Mouse (Mus musculus): ENCODE measurements at regions not wholly inside any gene's neighbourhood (a gene's known extent, or its start where the extent isn't known, plus 50 kb on each side); places are given as distances from the start of the nearest gene placed in this dataset.

GRCm38 (mm10) chr10:21488374-21488930, 104.5 kb upstream of the 1700020N01Rik start:
- no peak overlapping the region for H3K4me2 ChIP-seq (ENCODE audit: insufficient read depth, low read depth, poor library complexity, severe bottlenecking)
- H3K4me1 ChIP-seq (ENCODE audit: control insufficient read depth in 1 of 2, insufficient read depth in 2 of 2): peaks cover 0 to 6% of the 10 kb centered on the region in 2 experiments; a peak in 1 of 4 replicates
- H3K79me2 ChIP-seq (replicated peaks; ENCODE audit: control insufficient read depth, extremely low read depth, insufficient read depth, poor library complexity, severe bottlenecking): no peaks in the 10 kb centered on the region
- no peak for TF ChIP-seq MXI1 (IDR thresholded peaks at IDR 0.05; ENCODE audit: low read depth, low read length)
- TF ChIP-seq EP300 (IDR thresholded peaks at IDR 0.05; ENCODE audit: low read length): no peak
- no peak for TF ChIP-seq KAT2A (IDR thresholded peaks at IDR 0.05; ENCODE audit: insufficient replicate concordance, low read length)
- H3K27me3 ChIP-seq (replicated peaks): no peaks in the 10 kb centered on the region
- H3K9me3 ChIP-seq (replicated peaks; ENCODE audit: low read length): no peaks in the 10 kb centered on the region
- dilution Hi-C loops (cut with MboI; ENCODE audit: extremely low pct_ligation_motif_present, extremely low pct_unique_long_range_greater_than_20kb, low sequenced_read_pairs): no loop called here
- H3K4me3 ChIP-seq (replicated peaks in 1 of 3; ENCODE audit: low read depth in 2 of 3, low read length in 2 of 3, poor library complexity in 1 of 3): no peak overlapping the region
- H3K27ac ChIP-seq (ENCODE audit: insufficient read depth, low read depth): no peak overlapping the region
- no peak for DNase-seq (ENCODE audit: extremely low read depth)
- in situ Hi-C loops (cut with MboI; ENCODE audit: low pct_ligation_motif_present, low pct_unique_long_range_greater_than_20kb, low sequenced_read_pairs): no loop called here
- no peaks in the 10 kb centered on the region for H3K36me3 ChIP-seq (replicated peaks in 1 of 2; ENCODE audit: control insufficient read depth in 1 of 2, insufficient read depth in 1 of 2, low read length in 1 of 2)
- H3K9ac ChIP-seq (ENCODE audit: insufficient read depth, low read depth): no peak overlapping the region

DNA sequence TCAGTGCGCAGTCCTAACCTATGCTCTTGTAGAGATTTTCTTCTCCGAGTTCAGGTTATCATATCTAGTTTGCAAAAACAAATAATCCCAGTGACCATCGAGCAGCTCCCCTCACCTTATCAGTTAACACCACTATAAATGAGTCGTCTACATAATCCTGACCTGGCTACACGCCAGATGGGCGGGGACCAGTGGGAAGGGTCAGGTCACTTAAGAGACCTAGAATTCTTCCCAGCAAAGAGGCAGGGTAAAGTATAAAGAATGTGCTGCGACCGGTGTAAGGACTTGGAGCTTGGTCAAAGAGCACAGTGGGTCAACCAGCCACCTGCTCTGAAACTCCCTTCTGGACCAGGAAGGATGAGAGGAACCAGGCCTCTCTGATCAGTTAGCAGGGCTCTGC, 102.0 kb upstream of the 1700020N01Rik start:
- Histone ChIP-seq H3K4me3 (replicated peaks in 1 of 3; ENCODE audit: low read depth in 2 of 3, low read length in 2 of 3, poor library complexity in 1 of 3) (no peak overlapping the region), H3K9ac (ENCODE audit: insufficient read depth, low read depth) (no peak overlapping the region), H3K9me3 (replicated peaks; ENCODE audit: low read length) (no peaks in the 10 kb centered on the region), H3K36me3 (replicated peaks in 1 of 2; ENCODE audit: control insufficient read depth in 1 of 2, insufficient read depth in 1 of 2, low read length in 1 of 2) (no peaks in the 10 kb centered on the region), H3K27ac (ENCODE audit: insufficient read depth, low read depth) (no peak overlapping the region), H3K27me3 (replicated peaks) (no peaks in the 10 kb centered on the region), H3K4me1 (ENCODE audit: control insufficient read depth in 1 of 2, insufficient read depth in 2 of 2) (no peaks in the 10 kb centered on the region), H3K79me2 (replicated peaks; ENCODE audit: control insufficient read depth, extremely low read depth, insufficient read depth, poor library complexity, severe bottlenecking) (no peaks in the 10 kb centered on the region), H3K4me2 (ENCODE audit: insufficient read depth, low read depth, poor library complexity, severe bottlenecking) (no peak overlapping the region)
- in situ Hi-C loops (cut with MboI; ENCODE audit: low pct_ligation_motif_present, low pct_unique_long_range_greater_than_20kb, low sequenced_read_pairs) (no loop called here), dilution Hi-C loops (cut with MboI; ENCODE audit: extremely low pct_ligation_motif_present, extremely low pct_unique_long_range_greater_than_20kb, low sequenced_read_pairs) (no loop called here)
- DNase-seq (ENCODE audit: extremely low read depth): no peak
- TF ChIP-seq BHLHE40 (IDR thresholded peaks at IDR 0.05; ENCODE audit: low read depth, low read length): no peak
- TF ChIP-seq TBP (conservative IDR thresholded peaks at IDR 0.05; ENCODE audit: low read depth, low read length): no peak
- no peak for TF ChIP-seq MAZ (IDR thresholded peaks at IDR 0.05; ENCODE audit: low read depth, low read length)
- no peak for TF ChIP-seq CHD1 (IDR thresholded peaks at IDR 0.05; ENCODE audit: low read depth, low read length)
- no peak for TF ChIP-seq HCFC1 (IDR thresholded peaks at IDR 0.05; ENCODE audit: low read depth, low read length)
- TF ChIP-seq MAX (IDR thresholded peaks at IDR 0.05; ENCODE audit: low read length): no peak
- no peak for TF ChIP-seq SMC3 (IDR thresholded peaks at IDR 0.05; ENCODE audit: low read depth, low read length)
- TF ChIP-seq UBTF (IDR thresholded peaks at IDR 0.05; ENCODE audit: low read depth, low read length): no peak
- no peak for TF ChIP-seq RCOR1 (conservative IDR thresholded peaks at IDR 0.05; ENCODE audit: low read depth, low read length)

DNA sequence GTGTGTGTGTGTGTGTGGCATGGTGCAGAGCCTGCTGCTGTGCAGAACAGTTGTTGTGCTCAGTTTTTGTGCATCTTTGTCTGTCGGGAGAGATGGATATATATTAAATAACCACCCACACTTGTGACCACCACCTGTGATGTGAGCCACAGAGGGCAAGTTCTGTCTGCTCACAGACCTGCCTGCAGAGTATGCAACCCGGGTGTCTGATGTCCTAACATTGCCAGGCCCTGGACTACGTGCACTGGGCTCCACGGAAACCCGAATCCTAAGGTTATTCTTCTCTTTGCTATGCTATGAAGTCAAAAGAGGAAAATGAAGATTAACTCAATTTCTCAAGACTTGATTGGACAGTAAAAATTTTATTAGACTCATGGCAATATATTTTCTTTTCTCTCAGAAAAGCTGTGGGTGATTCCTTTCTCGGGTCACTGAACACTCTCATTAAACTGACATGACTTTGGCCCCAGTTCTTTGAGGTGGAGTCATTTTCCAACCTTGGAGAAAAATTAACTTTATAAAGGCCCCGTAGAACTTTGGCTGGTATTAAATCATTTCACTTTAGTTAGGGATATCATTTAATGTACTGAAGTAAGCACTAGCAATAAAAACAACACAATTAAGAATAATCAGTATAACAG, 100.6 kb upstream of the 1700020N01Rik start:
- no peak for TF ChIP-seq SIN3A (IDR thresholded peaks at IDR 0.05; ENCODE audit: low read length)
- no peak for TF ChIP-seq JUN (IDR thresholded peaks at IDR 0.05; ENCODE audit: insufficient read depth, low read depth, low read length)
- no peaks in the 10 kb centered on the region for H3K27me3 ChIP-seq (replicated peaks)
- H3K36me3 ChIP-seq (replicated peaks in 1 of 2; ENCODE audit: control insufficient read depth in 1 of 2, insufficient read depth in 1 of 2, low read length in 1 of 2): no peaks in the 10 kb centered on the region
- no peak overlapping the region for H3K27ac ChIP-seq (ENCODE audit: insufficient read depth, low read depth)
- no peak overlapping the region for H3K9ac ChIP-seq (ENCODE audit: insufficient read depth, low read depth)
- 0 out of 4 replicates have a peak, but pooled peaks cover 0 to 4% of the 10 kb centered on the region in 2 experiments for H3K4me1 ChIP-seq (ENCODE audit: control insufficient read depth in 1 of 2, insufficient read depth in 2 of 2)
- no peaks in the 10 kb centered on the region for H3K9me3 ChIP-seq (replicated peaks; ENCODE audit: low read length)
- DNase-seq (ENCODE audit: extremely low read depth): no peak
- no peak overlapping the region for H3K4me3 ChIP-seq (replicated peaks in 1 of 3; ENCODE audit: low read depth in 2 of 3, low read length in 2 of 3, poor library complexity in 1 of 3)
- H3K79me2 ChIP-seq (replicated peaks; ENCODE audit: control insufficient read depth, extremely low read depth, insufficient read depth, poor library complexity, severe bottlenecking): no peaks in the 10 kb centered on the region
- dilution Hi-C loops (cut with MboI; ENCODE audit: extremely low pct_ligation_motif_present, extremely low pct_unique_long_range_greater_than_20kb, low sequenced_read_pairs) (no loop called here), in situ Hi-C loops (cut with MboI; ENCODE audit: low pct_ligation_motif_present, low pct_unique_long_range_greater_than_20kb, low sequenced_read_pairs) (no loop called here)
- H3K4me2 ChIP-seq (ENCODE audit: insufficient read depth, low read depth, poor library complexity, severe bottlenecking): no peak overlapping the region

Data from CH12.LX (cell line).